26 mouse cellular contexts compared by ENCODE assay signal in genomic region chr16:7057789-7058188, GRCm38 (mm10).
DNase-seq lines count a peak whose midpoint lies in the region; ATAC-seq and TF ChIP-seq lines count a peak whose summit lies in the region.
"Had no signal": no experiment of that assay in that cellular context is flagged by ENCODE, and none has a peak within 500 bp of the region (broad histone marks: within the 10 kb centered on the region; RNA-seq: fewer than 3 reads in every experiment).

No protein-coding gene starts in this region.

- no peaks in the 10 kb centered on the region for H3K36me3 ChIP-seq in heart, embryonic 12.5 days
- H3K36me3 ChIP-seq: embryonic facial prominence, embryonic 13.5 days; hindbrain, embryonic 13.5 days; kidney, embryonic 15.5 days; limb, embryonic 13.5 days; liver, embryonic 12.5 days; midbrain, embryonic 12.5 days; neural tube, embryonic 12.5 days had no signal

- DNase-seq in cerebellum, adult 8-10 months: no peak
- peak; percentile 95 for DNase-seq in heart, adult 11 months
- DNase-seq in layer of hippocampus, adult 2 months (ENCODE audit: low spot score in 2 of 2): no peak
- no peak for DNase-seq in layer of hippocampus, adult 18-20 months (ENCODE audit: low spot score in 2 of 2)
- no peak for DNase-seq in right cerebral cortex, postnatal 25 days
- DNase-seq: adrenal gland, adult 8-10 months; embryo, embryonic 11 days; kidney, adult 11 months; kidney, postnatal 36 days; lung, adult 18-20 months; lung, postnatal 10 days; retina, postnatal 1 day; right cerebral cortex, postnatal 4 days; thymus, adult 18-20 months; thymus, postnatal 36 days had no signal

- 0 out of 2 replicates have a peak, but pooled peaks have one; percentile 40 for ATAC-seq in cerebellum, adult (ENCODE audit: insufficient number of reproducible peaks, low FRiP score, low TSS enrichment)
- ATAC-seq in heart, embryonic 12.5 days (ENCODE audit: insufficient number of reproducible peaks, low FRiP score): no peak
- ATAC-seq: activated CD4-positive, CD25-positive, alpha-beta regulatory T cell, adult 4 months; forebrain, embryonic 13.5 days; liver, embryonic 12.5 days had no signal

- peaks cover 5% of the 10 kb centered on the region; the same call in 1 of the 2 replicates for H3K4me1 ChIP-seq in heart, embryonic 12.5 days (replicated peaks)
- H3K4me1 ChIP-seq: embryonic facial prominence, embryonic 13.5 days; kidney, embryonic 15.5 days; limb, embryonic 13.5 days; liver, embryonic 12.5 days; neural tube, embryonic 12.5 days had no signal

- H3K27me3 ChIP-seq in heart, embryonic 12.5 days (replicated peaks): no peaks in the 10 kb centered on the region
- H3K27me3 ChIP-seq: embryonic facial prominence, embryonic 13.5 days; forebrain, embryonic 13.5 days; hindbrain, embryonic 13.5 days; kidney, embryonic 15.5 days; limb, embryonic 13.5 days; liver, embryonic 12.5 days; midbrain, embryonic 12.5 days; neural tube, embryonic 12.5 days had no signal

- H3K4me3 ChIP-seq in heart, embryonic 12.5 days: no peak overlapping the region
- H3K4me3 ChIP-seq in layer of hippocampus, adult 2 months: no peak overlapping the region
- H3K4me3 ChIP-seq: embryonic facial prominence, embryonic 13.5 days; forebrain, embryonic 13.5 days; hindbrain, embryonic 13.5 days; kidney, embryonic 15.5 days; limb, embryonic 13.5 days; liver, embryonic 12.5 days; midbrain, embryonic 12.5 days; neural tube, embryonic 12.5 days had no signal

- H3K9me3 ChIP-seq in heart, embryonic 12.5 days (replicated peaks): no peaks in the 10 kb centered on the region
- H3K9me3 ChIP-seq: embryonic facial prominence, embryonic 13.5 days; forebrain, embryonic 13.5 days; hindbrain, embryonic 13.5 days; kidney, embryonic 15.5 days; limb, embryonic 13.5 days; liver, embryonic 12.5 days; midbrain, embryonic 12.5 days; neural tube, embryonic 12.5 days had no signal

- no peak overlapping the region for H3K27ac ChIP-seq in heart, embryonic 12.5 days (ENCODE audit: poor library complexity, severe bottlenecking)
- peak overlapping the region; percentile 75 for H3K27ac ChIP-seq in layer of hippocampus, adult 2 months
- H3K27ac ChIP-seq: embryonic facial prominence, embryonic 13.5 days; forebrain, embryonic 13.5 days; hindbrain, embryonic 13.5 days; kidney, embryonic 15.5 days; limb, embryonic 13.5 days; liver, embryonic 12.5 days; midbrain, embryonic 12.5 days; neural tube, embryonic 12.5 days had no signal

- 56% methylated on average over 3 of the region's 3 CpGs for WGBS in heart, embryonic 12.5 days

- no peak for TF ChIP-seq CTCF in layer of hippocampus, adult 2 months (conservative IDR thresholded peaks at IDR 0.05)

- no peak overlapping the region for H3K9ac ChIP-seq in heart, embryonic 12.5 days
- H3K9ac ChIP-seq: embryonic facial prominence, embryonic 13.5 days; forebrain, embryonic 13.5 days; hindbrain, embryonic 13.5 days; kidney, embryonic 15.5 days; limb, embryonic 13.5 days; liver, embryonic 12.5 days; midbrain, embryonic 12.5 days; neural tube, embryonic 12.5 days had no signal

- no peak overlapping the region for H3K4me2 ChIP-seq in heart, embryonic 12.5 days
- H3K4me2 ChIP-seq: embryonic facial prominence, embryonic 13.5 days; forebrain, embryonic 13.5 days; hindbrain, embryonic 13.5 days; kidney, embryonic 15.5 days; limb, embryonic 13.5 days; liver, embryonic 12.5 days; midbrain, embryonic 12.5 days; neural tube, embryonic 12.5 days had no signal
